Mouse (Mus musculus) adrenal gland, postnatal 14 days (tissue): ENCODE measurements around the gene Klrd1. TPM values are rescaled to one million over a fixed set of nuclear protein-coding genes. Genes with fewer than 3 reads are reported as not detected.
"Not testable (repeated sequence)": the region's sequence is repeated elsewhere in the genome, so short reads cannot be mapped to it uniquely, and the experiment has no call there.

Source experiments
- DNase-seq: peaks from one replicate; pipeline ENCODE4 v3.0.0; 2021; ENCODE audit warnings: mixed read lengths
- long read RNA-seq, 2 experiments: library from polyadenylated mRNA; stranded (forward); transcript quantifications; one replicate each; pipeline ENCODE4 v2.0.0; 2021
- total RNA-seq: library from RNA; stranded (reverse); gene quantifications from 2 replicates; pipeline ENCODE4 v1.2.3, GENCODE M21; 2021

Gene Klrd1
- 3.0 TPM in 1 of 2 replicates, not detected in the other for total RNA-seq
- long read RNA-seq, experiment 1, result 0 reads
- long read RNA-seq, experiment 2, result 0 reads

DNA sequence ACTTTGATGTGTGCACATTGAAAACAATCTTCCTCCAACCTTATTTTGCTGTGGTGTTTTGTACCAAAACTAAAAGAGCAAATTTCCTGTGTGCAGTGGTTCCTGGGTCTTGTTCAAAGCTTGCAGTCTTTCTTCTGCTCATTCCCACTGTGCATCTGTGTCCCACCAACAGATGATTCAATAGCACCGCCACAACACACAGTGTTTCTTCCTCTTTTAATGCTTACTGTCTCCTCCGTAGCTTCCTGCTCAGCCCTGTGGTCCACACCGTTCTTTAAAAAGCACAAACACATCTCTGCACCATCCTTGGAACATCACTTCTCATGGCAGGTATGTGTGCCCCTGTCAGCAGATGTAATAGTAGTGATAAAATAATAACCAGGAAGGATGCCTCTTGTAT, at the start of gene Klrd1:
Klrd1 (plus strand) TSS at position 275 of the 400 bp plus-strand sequence.
- DNase-seq, result no peak

DNA sequence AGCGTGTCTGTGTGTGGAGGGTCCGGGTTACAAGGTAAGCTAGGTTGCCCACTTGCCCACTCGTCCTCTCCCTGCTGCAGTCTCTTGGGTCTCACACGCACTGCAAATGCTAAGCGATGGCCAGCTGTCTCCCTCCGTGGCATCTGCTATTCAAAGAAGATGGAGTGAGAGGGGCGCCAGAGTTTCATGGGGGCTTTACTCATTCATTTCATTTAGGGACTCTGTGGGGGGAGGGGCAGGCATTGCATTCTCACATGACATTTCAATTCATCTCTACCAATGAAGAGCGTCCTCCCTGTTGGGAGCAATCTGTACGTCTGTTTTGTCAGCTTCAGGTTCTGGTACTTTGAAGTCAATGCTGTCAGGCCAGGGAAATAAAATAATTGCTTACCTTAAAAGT, 49.7 kb upstream of the Klrd1 start:
- DNase-seq, result no peak

GRCm38 (mm10) chr6:129542540-129542939, 49.0 kb upstream of the Klrd1 start:
- DNase-seq, result no peak

GRCm38 (mm10) chr6:129543709-129544606, 47.6 kb upstream of the Klrd1 start:
- DNase-seq, result peak; percentile 74

GRCm38 (mm10) chr6:129547277-129547676, 44.3 kb upstream of the Klrd1 start:
- DNase-seq, result no peak

DNA sequence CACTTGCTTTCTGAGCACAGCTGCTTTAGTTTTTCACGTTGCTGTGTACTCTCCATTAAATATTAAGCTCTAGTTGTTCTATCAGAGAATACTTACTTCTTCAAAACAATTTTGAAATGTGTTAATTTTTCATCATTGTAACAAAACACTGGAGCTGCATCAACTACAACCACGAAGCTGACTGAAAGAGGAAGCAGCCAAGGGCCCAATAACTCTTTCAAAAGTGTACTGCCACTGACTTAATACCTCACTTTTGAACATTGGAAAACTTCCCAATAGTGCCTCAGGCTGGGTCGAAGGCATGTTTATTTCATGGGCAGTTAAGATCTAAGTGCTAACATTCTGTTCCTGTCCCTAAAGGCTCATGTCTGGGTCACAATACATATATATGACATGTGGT, 43.6 kb upstream of the Klrd1 start:
- DNase-seq, result no peak

DNA sequence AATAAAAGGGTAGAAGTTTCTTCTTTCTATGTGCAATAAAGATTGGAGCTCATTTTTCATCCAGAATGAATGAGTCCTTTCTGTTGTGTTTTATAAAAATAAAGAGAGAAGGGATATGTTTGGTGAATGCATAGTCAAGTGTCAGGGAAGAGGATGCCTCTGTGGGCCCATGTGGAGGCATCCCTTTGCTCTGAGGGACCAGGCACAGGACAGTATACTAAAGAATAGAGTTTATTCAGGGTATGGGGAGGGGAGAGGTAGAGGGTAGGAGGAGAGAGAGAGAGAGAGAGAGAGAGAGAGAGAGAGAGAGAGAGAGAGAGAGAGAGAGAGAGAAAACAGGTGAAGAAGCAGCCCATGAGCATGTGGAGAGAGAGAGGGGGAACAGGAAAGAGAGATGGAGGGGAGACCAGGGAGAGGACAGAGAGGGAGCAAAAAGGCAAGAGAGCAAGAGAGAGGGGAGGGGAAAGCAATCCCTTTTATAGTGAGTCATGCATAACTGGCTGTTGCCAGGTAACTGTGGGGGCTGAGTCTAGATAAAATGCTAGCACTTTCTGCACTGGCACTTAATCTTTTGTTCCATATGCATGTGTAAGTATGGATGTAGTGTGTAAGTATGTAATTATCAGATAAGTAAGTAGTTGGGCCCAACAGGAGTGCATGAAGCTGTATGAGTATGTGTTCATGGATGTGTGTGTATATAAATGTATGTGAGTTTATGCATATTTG, 34.1 kb upstream of the Klrd1 start:
- no peak for DNase-seq

DNA sequence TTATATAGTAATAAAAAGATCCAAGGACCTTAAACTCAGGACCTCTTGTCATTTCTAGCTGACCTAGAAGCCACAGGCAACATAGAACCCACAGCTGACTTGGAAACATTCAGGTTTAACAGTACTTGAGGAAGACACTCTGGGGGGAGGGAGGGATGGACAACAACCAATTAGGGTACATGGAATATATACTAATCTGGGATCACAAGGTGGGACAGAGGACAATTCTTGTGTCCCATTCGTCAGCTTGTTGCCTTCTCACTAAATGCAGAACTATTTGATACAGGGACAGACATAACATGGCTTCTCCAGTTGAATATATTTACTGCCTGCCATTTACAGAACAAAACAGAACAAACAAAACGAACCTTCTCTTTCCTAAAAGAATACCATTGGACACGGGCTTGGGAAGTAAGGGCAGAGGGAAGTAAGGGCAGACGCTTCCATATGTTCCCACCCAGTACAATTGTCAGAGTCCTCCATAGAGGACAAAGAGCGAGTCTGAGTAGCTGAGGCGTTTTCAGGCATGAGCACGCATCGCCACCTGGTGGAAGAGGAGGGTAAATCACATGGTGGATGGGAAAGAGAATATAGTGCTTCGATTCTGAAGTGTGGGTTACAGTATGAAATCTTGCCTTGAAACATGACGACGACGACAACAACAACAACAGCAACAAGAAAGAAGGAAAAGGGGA, 32.5 kb upstream of the Klrd1 start:
- peak; percentile 83 for DNase-seq

GRCm38 (mm10) chr6:129559641-129560027, 31.9 kb upstream of the Klrd1 start:
- no peak for DNase-seq

- no peak for DNase-seq
Observed at GRCm38 (mm10) chr6:129565257-129565656, 26.3 kb upstream of the Klrd1 start.

DNA sequence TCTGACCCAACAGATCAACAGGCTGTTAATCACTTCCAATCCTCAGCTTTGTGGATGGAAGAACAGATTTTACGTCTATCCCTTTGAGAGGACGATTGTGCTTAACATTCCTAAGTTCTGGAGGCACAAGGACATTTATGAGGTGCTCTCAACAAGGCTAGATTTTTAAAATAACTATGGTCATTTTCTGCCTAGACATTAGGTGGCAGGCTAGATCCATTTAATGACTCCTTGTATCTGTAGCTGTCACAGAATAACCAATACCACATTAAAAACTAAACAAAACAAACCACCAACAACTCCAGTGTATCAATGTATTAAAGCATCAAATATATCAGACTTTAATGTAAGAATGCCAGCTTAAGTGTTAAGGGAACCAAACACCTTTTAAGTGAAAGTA, 16.3 kb upstream of the Klrd1 start:
- no peak for DNase-seq

DNA sequence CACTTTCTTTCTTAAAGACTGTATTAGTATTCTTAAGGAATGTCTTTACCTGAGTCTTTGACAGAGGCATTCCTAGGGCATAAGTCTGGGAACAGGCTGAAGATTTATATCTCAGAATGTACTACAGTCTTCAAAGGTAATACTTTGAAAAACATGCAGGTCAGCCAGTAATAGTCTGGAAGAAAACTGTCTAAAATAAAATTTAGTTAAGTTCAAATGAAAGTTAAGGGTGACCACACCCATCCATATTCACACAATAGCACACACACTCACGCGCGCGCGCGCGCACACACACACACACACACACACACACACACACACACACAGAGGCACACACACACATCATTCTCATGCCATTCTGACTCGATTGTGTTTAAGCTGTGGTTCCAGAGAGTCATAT, 14.0 kb upstream of the Klrd1 start, which contains the start of gene Klre1:
Klre1 (plus strand) TSS at position 301 of the 400 bp plus-strand sequence.
- DNase-seq, result no peak

DNA sequence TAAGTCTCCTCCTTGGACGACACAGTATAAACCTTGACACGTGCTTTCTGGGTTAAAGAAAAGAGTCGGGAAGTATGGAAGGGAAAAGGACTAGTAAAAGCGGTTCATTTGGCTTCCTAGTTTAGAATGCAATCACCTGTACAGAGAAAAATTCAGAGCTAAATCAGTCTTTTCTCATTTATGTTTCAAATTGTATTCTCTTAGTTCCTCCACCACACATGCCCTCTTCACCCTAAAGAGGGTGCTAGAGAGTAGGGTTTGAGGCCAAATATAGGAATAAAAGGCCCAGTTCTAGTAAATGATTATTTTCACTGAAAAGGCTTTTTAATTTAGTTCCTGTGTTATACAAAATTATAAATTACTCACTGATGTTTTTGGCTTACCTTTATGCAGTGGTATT, 10.3 kb upstream of the Klrd1 start:
- peak; percentile 8 for DNase-seq

GRCm38 (mm10) chr6:129581896-129582295, 9.7 kb upstream of the Klrd1 start:
- no peak for DNase-seq

- DNase-seq, result no peak
Observed at GRCm38 (mm10) chr6:129583014-129583413, 8.6 kb upstream of the Klrd1 start.

- DNase-seq, result no peak
Observed at GRCm38 (mm10) chr6:129608372-129608771, 16.8 kb downstream of the Klrd1 start.

DNA sequence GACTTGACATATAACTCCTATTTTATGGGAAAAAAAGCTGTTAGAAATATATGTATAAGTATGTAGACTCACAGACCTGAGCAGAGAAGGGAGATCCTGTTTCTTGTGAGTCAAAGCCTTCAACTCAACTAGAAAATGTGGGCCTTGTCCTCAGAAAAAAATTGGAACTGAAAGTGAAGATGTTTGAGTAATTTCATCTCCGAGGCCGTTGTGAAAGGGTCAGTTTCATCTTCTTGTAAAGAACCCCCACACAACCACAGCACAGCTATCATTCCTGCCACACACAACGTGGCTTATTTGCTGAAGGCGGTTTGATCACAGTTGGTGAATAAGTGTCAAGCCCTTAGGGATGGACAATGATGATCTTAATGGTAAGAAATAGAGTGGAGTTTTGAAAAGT, 32.2 kb downstream of the Klrd1 start, which contains the start of gene Klrk1:
Klrk1 (minus strand) TSS at position 130 of the 400 bp plus-strand sequence.
- DNase-seq, result no peak

- not testable (repeated sequence) for DNase-seq
Observed at GRCm38 (mm10) chr6:129631046-129631445, 39.5 kb downstream of the Klrd1 start.

GRCm38 (mm10) chr6:129643237-129643636, 51.7 kb downstream of the Klrd1 start, which contains the start of gene Klrc3:
Gene Klrc3, minus strand, starts transcription at chr6:129643337.
- DNase-seq, result not testable (repeated sequence)

GRCm38 (mm10) chr6:129644054-129644453, 52.5 kb downstream of the Klrd1 start:
- DNase-seq, result not testable (repeated sequence)
